Mouse (Mus musculus): ENCODE data around the gene Cobl. TPM values are rescaled to one million over a fixed set of nuclear protein-coding genes. Genes with fewer than 3 reads are reported as not detected.

Gene Cobl
- polyA plus RNA-seq, 1 experiment from 2014 or later = 10.4 TPM

DNA sequence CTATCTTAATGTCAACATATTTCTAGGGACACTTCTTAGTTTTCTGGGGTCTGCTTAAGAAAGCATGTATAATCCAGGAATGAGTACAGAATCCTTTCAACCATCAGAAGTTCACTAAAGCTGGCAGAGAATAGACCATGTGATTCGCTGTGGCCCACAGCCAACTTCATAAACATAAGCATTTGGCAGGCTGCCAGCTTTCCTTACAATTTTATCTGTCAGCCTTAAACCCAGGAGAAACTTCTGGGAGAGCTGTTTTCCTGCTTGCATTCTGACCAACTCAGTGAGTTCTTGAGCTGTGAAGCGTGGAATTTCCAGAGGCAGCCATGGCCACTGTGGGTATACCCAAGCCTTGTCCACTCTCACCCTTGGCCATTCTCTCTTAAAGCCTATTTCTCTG, 132.8 kb downstream of the Cobl start:
- peak; percentile 48; the same call in 1 of the 2 replicates for ATAC-seq (ENCODE audit: low FRiP score, low TSS enrichment)
- 0 out of 2 replicates have a peak, but pooled peaks cover 3% of the 10 kb centered on the region for H3K4me1 ChIP-seq (ENCODE audit: control insufficient read depth, insufficient read depth, low read length)
- H3K4me2 ChIP-seq (ENCODE audit: low read length) = no peak overlapping the region
- no peaks in the 10 kb centered on the region for H3K27me3 ChIP-seq (ENCODE audit: control insufficient read depth, insufficient read depth, low read length)
- no peak overlapping the region for H3K4me3 ChIP-seq (replicated peaks; ENCODE audit: low read depth, low read length)
- no peaks in the 10 kb centered on the region for H3K9me3 ChIP-seq (ENCODE audit: control insufficient read depth, low read length)
- no peaks in the 10 kb centered on the region for H3K36me3 ChIP-seq (ENCODE audit: control insufficient read depth, insufficient read depth, low read length)
- no peak overlapping the region for H3K27ac ChIP-seq (replicated peaks; ENCODE audit: low read depth, low read length)
- 72% methylated on average over 2 of the region's 2 CpGs for WGBS
- DNase-seq = peak; percentile 83
- H3K9ac ChIP-seq (replicated peaks; ENCODE audit: low read length) = no peak overlapping the region

- no peaks in the 10 kb centered on the region for H3K4me1 ChIP-seq (ENCODE audit: control insufficient read depth, insufficient read depth, low read length)
- H3K4me2 ChIP-seq (ENCODE audit: low read length) = no peak overlapping the region
- no peaks in the 10 kb centered on the region for H3K9me3 ChIP-seq (ENCODE audit: control insufficient read depth, low read length)
- no peaks in the 10 kb centered on the region for H3K27me3 ChIP-seq (ENCODE audit: control insufficient read depth, insufficient read depth, low read length)
- DNase-seq (no peak), ATAC-seq (ENCODE audit: low FRiP score, low TSS enrichment) (no peak)
- H3K36me3 ChIP-seq (ENCODE audit: control insufficient read depth, insufficient read depth, low read length) = no peaks in the 10 kb centered on the region
- 49% methylated on average over 1 of the region's 1 CpGs for WGBS
- H3K9ac ChIP-seq (replicated peaks; ENCODE audit: low read length) = no peak overlapping the region
- H3K27ac ChIP-seq (replicated peaks; ENCODE audit: low read depth, low read length) = no peak overlapping the region
- H3K4me3 ChIP-seq (replicated peaks; ENCODE audit: low read depth, low read length) = no peak overlapping the region
These were observed 143.3 kb downstream of the Cobl start for GRCm38 (mm10) chr11:12321445-12321844.

DNA sequence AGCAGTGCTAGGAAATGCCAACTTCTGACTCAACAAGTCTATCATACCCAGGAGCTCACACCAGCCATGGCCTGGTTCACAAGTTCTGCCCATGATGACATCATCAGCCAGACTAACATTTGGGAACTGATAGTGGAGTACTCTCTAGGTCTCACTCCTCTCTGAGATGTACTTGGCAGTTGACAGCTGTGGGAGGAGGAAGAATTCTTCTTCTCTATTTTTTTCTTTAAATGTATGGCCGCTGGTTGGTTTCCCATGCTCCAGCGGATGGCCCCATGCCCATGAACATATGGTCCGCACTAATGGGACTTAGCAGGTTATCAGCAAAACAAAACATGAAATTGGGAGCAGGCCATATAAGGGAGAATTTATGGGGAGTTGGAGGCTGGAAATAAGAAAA, 145.4 kb downstream of the Cobl start:
- no peaks in the 10 kb centered on the region for H3K9me3 ChIP-seq (ENCODE audit: control insufficient read depth, low read length)
- H3K4me1 ChIP-seq (ENCODE audit: control insufficient read depth, insufficient read depth, low read length) = no peaks in the 10 kb centered on the region
- no peak overlapping the region for H3K27ac ChIP-seq (replicated peaks; ENCODE audit: low read depth, low read length)
- no peaks in the 10 kb centered on the region for H3K36me3 ChIP-seq (ENCODE audit: control insufficient read depth, insufficient read depth, low read length)
- no peak overlapping the region for H3K9ac ChIP-seq (replicated peaks; ENCODE audit: low read length)
- DNase-seq = no peak
- ATAC-seq (ENCODE audit: low FRiP score, low TSS enrichment) = no peak
- WGBS = 90% methylated on average over 3 of the region's 3 CpGs
- peaks cover 3% of the 10 kb centered on the region for H3K27me3 ChIP-seq (ENCODE audit: control insufficient read depth, insufficient read depth, low read length)
- H3K4me2 ChIP-seq (ENCODE audit: low read length) = no peak overlapping the region
- no peak overlapping the region for H3K4me3 ChIP-seq (replicated peaks; ENCODE audit: low read depth, low read length)

DNA sequence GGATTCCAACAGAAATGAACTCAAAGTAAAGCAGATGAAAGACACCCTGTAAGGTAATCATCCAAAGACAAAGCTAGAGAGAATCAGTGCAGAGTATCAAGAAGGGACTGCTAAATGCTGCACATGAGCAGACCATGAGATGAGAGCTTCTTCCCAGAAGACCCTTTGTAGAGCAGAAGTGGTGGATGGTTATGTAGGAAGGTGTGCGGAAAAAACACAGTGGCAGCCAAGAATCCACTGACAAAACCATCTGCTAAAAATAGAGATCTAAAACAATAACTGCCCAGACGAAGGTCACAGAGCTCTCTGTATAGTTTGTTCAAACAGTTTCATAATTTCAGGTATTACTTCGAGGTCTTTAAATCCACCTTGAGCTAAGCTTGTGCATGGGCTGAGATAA, 149.1 kb downstream of the Cobl start:
- Histone ChIP-seq H3K27me3 (ENCODE audit: control insufficient read depth, insufficient read depth, low read length) (peaks cover 22% of the 10 kb centered on the region), H3K4me2 (ENCODE audit: low read length) (no peak overlapping the region), H3K9ac (replicated peaks; ENCODE audit: low read length) (no peak overlapping the region), H3K4me3 (replicated peaks; ENCODE audit: low read depth, low read length) (no peak overlapping the region), H3K9me3 (ENCODE audit: control insufficient read depth, low read length) (no peaks in the 10 kb centered on the region), H3K36me3 (ENCODE audit: control insufficient read depth, insufficient read depth, low read length) (no peaks in the 10 kb centered on the region), H3K4me1 (ENCODE audit: control insufficient read depth, insufficient read depth, low read length) (no peaks in the 10 kb centered on the region), H3K27ac (replicated peaks; ENCODE audit: low read depth, low read length) (no peak overlapping the region)
- ATAC-seq (ENCODE audit: low FRiP score, low TSS enrichment) = no peak
- no peak for DNase-seq
- WGBS = 91% methylated on average over 3 of the region's 3 CpGs

- Histone ChIP-seq H3K4me1 (ENCODE audit: control insufficient read depth, insufficient read depth, low read length) (0 out of 2 replicates have a peak, but pooled peaks cover 4% of the 10 kb centered on the region), H3K36me3 (ENCODE audit: control insufficient read depth, insufficient read depth, low read length) (no peaks in the 10 kb centered on the region), H3K27ac (replicated peaks; ENCODE audit: low read depth, low read length) (no peak overlapping the region), H3K27me3 (ENCODE audit: control insufficient read depth, insufficient read depth, low read length) (peaks cover 26% of the 10 kb centered on the region), H3K4me2 (ENCODE audit: low read length) (no peak overlapping the region), H3K4me3 (replicated peaks; ENCODE audit: low read depth, low read length) (no peak overlapping the region), H3K9ac (replicated peaks; ENCODE audit: low read length) (no peak overlapping the region), H3K9me3 (ENCODE audit: control insufficient read depth, low read length) (no peaks in the 10 kb centered on the region)
- peak; percentile 75 for DNase-seq
- WGBS = 79% methylated on average over 6 of the region's 6 CpGs
- no peak for ATAC-seq (ENCODE audit: low FRiP score, low TSS enrichment)
These were observed 150.3 kb downstream of the Cobl start for GRCm38 (mm10) chr11:12314278-12315043.

GRCm38 (mm10) chr11:12311419-12311818, 153.3 kb downstream of the Cobl start:
- WGBS = 90% methylated on average over 6 of the region's 6 CpGs
- Histone ChIP-seq H3K27me3 (ENCODE audit: control insufficient read depth, insufficient read depth, low read length) (peaks cover 48% of the 10 kb centered on the region), H3K4me1 (ENCODE audit: control insufficient read depth, insufficient read depth, low read length) (0 out of 2 replicates have a peak, but pooled peaks cover 4% of the 10 kb centered on the region), H3K9me3 (ENCODE audit: control insufficient read depth, low read length) (no peaks in the 10 kb centered on the region), H3K4me2 (ENCODE audit: low read length) (no peak overlapping the region), H3K27ac (replicated peaks; ENCODE audit: low read depth, low read length) (no peak overlapping the region), H3K9ac (replicated peaks; ENCODE audit: low read length) (no peak overlapping the region), H3K36me3 (ENCODE audit: control insufficient read depth, insufficient read depth, low read length) (no peaks in the 10 kb centered on the region), H3K4me3 (replicated peaks; ENCODE audit: low read depth, low read length) (no peak overlapping the region)
- ATAC-seq (ENCODE audit: low FRiP score, low TSS enrichment) (no peak), DNase-seq (no peak)

DNA sequence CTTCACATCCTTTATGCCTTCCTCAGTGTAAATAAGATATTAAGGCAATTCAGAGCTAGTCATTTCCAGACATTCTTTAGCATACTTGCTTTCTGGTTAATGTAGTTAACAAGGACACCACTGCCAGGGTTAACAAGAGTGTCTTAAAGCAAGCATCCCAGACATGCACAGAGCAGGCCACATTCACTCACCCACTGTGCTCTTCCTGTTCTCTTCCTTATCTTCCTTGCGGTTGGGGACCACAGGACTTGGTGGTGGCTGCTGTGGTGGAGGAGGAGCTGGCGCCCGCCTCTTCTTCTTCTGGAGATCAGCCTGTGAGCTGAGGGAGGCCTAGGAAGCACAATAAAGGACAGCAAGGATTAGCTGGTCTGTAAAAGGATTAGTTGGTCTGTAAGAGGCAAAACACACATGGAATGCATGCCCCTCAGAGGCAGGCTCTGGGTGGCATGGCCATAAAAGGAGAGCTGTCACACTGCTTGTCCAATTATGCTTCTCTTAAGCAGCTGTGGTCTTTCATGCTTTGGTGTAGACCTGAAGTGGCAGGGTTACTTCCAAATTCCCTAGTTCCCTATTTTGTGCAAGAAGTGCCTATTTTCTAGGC, 155.2 kb downstream of the Cobl start:
- Histone ChIP-seq H3K36me3 (ENCODE audit: control insufficient read depth, insufficient read depth, low read length) (no peaks in the 10 kb centered on the region), H3K4me3 (replicated peaks; ENCODE audit: low read depth, low read length) (no peak overlapping the region), H3K9me3 (ENCODE audit: control insufficient read depth, low read length) (no peaks in the 10 kb centered on the region), H3K4me1 (ENCODE audit: control insufficient read depth, insufficient read depth, low read length) (0 out of 2 replicates have a peak, but pooled peaks cover 4% of the 10 kb centered on the region), H3K4me2 (ENCODE audit: low read length) (no peak overlapping the region), H3K27me3 (ENCODE audit: control insufficient read depth, insufficient read depth, low read length) (peaks cover 64% of the 10 kb centered on the region), H3K27ac (replicated peaks; ENCODE audit: low read depth, low read length) (no peak overlapping the region), H3K9ac (replicated peaks; ENCODE audit: low read length) (no peak overlapping the region)
- whole genome bisulfite sequencing = 7% methylated on average over 3 of the region's 3 CpGs
- DNase-seq = peak; percentile 28
- ATAC-seq (ENCODE audit: low FRiP score, low TSS enrichment) = no peak; the same call in 1 of the 2 replicates

DNA sequence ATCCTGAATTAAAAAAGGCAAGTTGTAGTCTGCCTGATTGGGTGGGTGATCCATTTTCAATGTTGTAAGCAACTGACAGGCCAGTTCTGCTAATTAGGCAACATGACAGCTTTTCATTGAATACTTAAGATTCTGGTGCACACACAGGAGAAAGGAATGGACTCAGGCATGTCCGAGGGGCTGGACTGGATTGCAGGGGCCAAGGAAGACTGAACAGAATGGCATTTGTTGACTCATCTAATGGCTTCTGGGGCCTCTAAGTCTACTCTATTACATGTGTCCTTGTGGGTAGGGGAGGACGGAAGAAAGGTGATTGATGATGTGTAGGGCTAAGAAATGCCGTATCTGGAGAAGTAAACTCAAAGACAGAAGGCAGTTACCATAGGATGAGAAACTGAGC, 159.9 kb downstream of the Cobl start:
- Histone ChIP-seq H3K9ac (replicated peaks; ENCODE audit: low read length) (no peak overlapping the region), H3K4me1 (ENCODE audit: control insufficient read depth, insufficient read depth, low read length) (0 out of 2 replicates have a peak, but pooled peaks cover 3% of the 10 kb centered on the region), H3K4me2 (ENCODE audit: low read length) (no peak overlapping the region), H3K36me3 (ENCODE audit: control insufficient read depth, insufficient read depth, low read length) (no peaks in the 10 kb centered on the region), H3K27ac (replicated peaks; ENCODE audit: low read depth, low read length) (no peak overlapping the region), H3K4me3 (replicated peaks; ENCODE audit: low read depth, low read length) (no peak overlapping the region), H3K9me3 (ENCODE audit: control insufficient read depth, low read length) (no peaks in the 10 kb centered on the region), H3K27me3 (ENCODE audit: control insufficient read depth, insufficient read depth, low read length) (peaks cover 48% of the 10 kb centered on the region)
- WGBS = 72% methylated on average over 3 of the region's 3 CpGs
- DNase-seq (no peak), ATAC-seq (ENCODE audit: low FRiP score, low TSS enrichment) (no peak)
